Mouse (Mus musculus) cerebellum, adult 2 months (tissue): Measurements from ENCODE around the gene Ccnt1. TPM values are rescaled to one million over a fixed set of nuclear protein-coding genes. Genes with fewer than 3 reads are reported as not detected.
"Not testable (repeated sequence)": the region's sequence is repeated elsewhere in the genome, so short reads cannot be mapped to it uniquely, and the experiment has no call there.

Experiments
- DNase-seq, 2 experiments: peaks; one replicate each; pipeline ENCODE4 v3.0.0; 2021
- H3K27ac ChIP-seq: fragments of 200-500 bp; 2 replicates; pipeline ENCODE4 v1.5.1; 2012; ENCODE audit warnings: low read length, control low read depth, inconsistent platforms; ENCODE audit not compliant: insufficient read depth
- H3K27me3 ChIP-seq: fragments of 200-500 bp; 2 replicates; pipeline ENCODE4 v1.6.1; 2012; ENCODE audit warnings: inconsistent platforms, mild to moderate bottlenecking, low read length, moderate library complexity; ENCODE audit not compliant: control insufficient read depth, insufficient read depth
- H3K4me1 ChIP-seq: fragments of 200-500 bp; 2 replicates; pipeline ENCODE4 v1.6.1; 2011; ENCODE audit warnings: low read length; ENCODE audit not compliant: control insufficient read depth, insufficient read depth
- H3K4me3 ChIP-seq: fragments of 200-500 bp; replicated peaks from 2 replicates; pipeline ENCODE3; 2011; ENCODE audit warnings: mild to moderate bottlenecking, low read depth, low read length, control low read depth; ENCODE audit not compliant: insufficient read depth
- CTCF ChIP-seq: fragments of 200-500 bp; IDR thresholded peaks from 2 replicates; pipeline ENCODE4 v1.5.1; 2011; ENCODE audit warnings: low read depth, mild to moderate bottlenecking, control low read depth, low read length, moderate library complexity, borderline replicate concordance; ENCODE audit not compliant: insufficient read depth
- POLR2A ChIP-seq: fragments of 200-500 bp; IDR thresholded peaks from 2 replicates; pipeline ENCODE4 v1.6.1; 2011; ENCODE audit warnings: low read length, control low read depth, borderline replicate concordance; ENCODE audit not compliant: insufficient read depth
- WGBS: fragments of 180-500 bp; shearing (Covaris S2); methylation state at CpG from one replicate; pipeline ENCODE4 v1.1.7; 2018; 5-methylcytosine and 5-hydroxymethylcytosine counted together
- polyA plus RNA-seq: library from polyadenylated mRNA; depleted of rRNA; stranded (reverse); fragments of >200 nt; gene quantifications from 2 replicates; pipeline ENCODE4 v1.2.3, GENCODE M21; 2012

Gene Ccnt1
- polyA plus RNA-seq, 1 experiment, result 24.2 TPM

GRCm38 (mm10) chr15:98594193-98594592 lies 23.5 kb upstream of the Ccnt1 start:
- H3K4me1 ChIP-seq, result no peaks in the 10 kb centered on the region
- no peak for DNase-seq
- no peaks in the 10 kb centered on the region for H3K27me3 ChIP-seq
- WGBS, result 89% methylated on average over 19 of the region's 19 CpGs
- no peak for TF ChIP-seq POLR2A
- TF ChIP-seq CTCF, result no peak
- H3K27ac ChIP-seq, result no peak overlapping the region
- no peak overlapping the region for H3K4me3 ChIP-seq

- WGBS, result 60% methylated on average over 4 of the region's 4 CpGs
- no peak overlapping the region for H3K4me3 ChIP-seq
- no peak for DNase-seq
- no peak overlapping the region for H3K27ac ChIP-seq
- no peaks in the 10 kb centered on the region for H3K4me1 ChIP-seq
- H3K27me3 ChIP-seq, result no peaks in the 10 kb centered on the region
- no peak for TF ChIP-seq CTCF
- TF ChIP-seq POLR2A, result no peak
Observed at GRCm38 (mm10) chr15:98591396-98591795, 20.7 kb upstream of the Ccnt1 start.

GRCm38 (mm10) chr15:98589640-98590336 lies 19.1 kb upstream of the Ccnt1 start:
- no peaks in the 10 kb centered on the region for H3K27me3 ChIP-seq
- TF ChIP-seq CTCF, result no peak
- no peak for TF ChIP-seq POLR2A
- DNase-seq, result no peak
- H3K4me3 ChIP-seq, result no peak overlapping the region
- no peaks in the 10 kb centered on the region for H3K4me1 ChIP-seq
- H3K27ac ChIP-seq, result no peak overlapping the region
- WGBS, result 69% methylated on average over 7 of the region's 7 CpGs

GRCm38 (mm10) chr15:98587751-98588150 lies 17.0 kb upstream of the Ccnt1 start:
- no peak for TF ChIP-seq POLR2A
- TF ChIP-seq CTCF, result no peak
- WGBS, result 85% methylated on average over 11 of the region's 11 CpGs
- H3K4me1 ChIP-seq, result no peaks in the 10 kb centered on the region
- no peaks in the 10 kb centered on the region for H3K27me3 ChIP-seq
- H3K4me3 ChIP-seq, result no peak overlapping the region
- no peak for DNase-seq
- no peak overlapping the region for H3K27ac ChIP-seq

GRCm38 (mm10) chr15:98586141-98586540 lies 15.4 kb upstream of the Ccnt1 start:
- H3K27me3 ChIP-seq, DNase-seq, H3K27ac ChIP-seq, H3K4me3 ChIP-seq, H3K4me1 ChIP-seq: not testable (repeated sequence)
- WGBS, result 86% methylated on average over 9 of the region's 9 CpGs

- H3K4me3 ChIP-seq, result no peak overlapping the region
- no peaks in the 10 kb centered on the region for H3K4me1 ChIP-seq
- TF ChIP-seq CTCF (no peak), POLR2A (no peak)
- H3K27ac ChIP-seq, result no peak overlapping the region
- WGBS, result 51% methylated on average over 7 of the region's 7 CpGs
- DNase-seq, result no peak
- H3K27me3 ChIP-seq, result no peaks in the 10 kb centered on the region
Observed at GRCm38 (mm10) chr15:98585421-98585820, 14.7 kb upstream of the Ccnt1 start.

- no peaks in the 10 kb centered on the region for H3K27me3 ChIP-seq
Observed at GRCm38 (mm10) chr15:98582996-98583395, 12.3 kb upstream of the Ccnt1 start.

GRCm38 (mm10) chr15:98582410-98582809 lies 11.7 kb upstream of the Ccnt1 start:
- no peak for TF ChIP-seq CTCF
- TF ChIP-seq POLR2A, result no peak
- no peaks in the 10 kb centered on the region for H3K4me1 ChIP-seq
- H3K4me3 ChIP-seq, result no peak overlapping the region
- H3K27me3 ChIP-seq, result no peaks in the 10 kb centered on the region
- no peak overlapping the region for H3K27ac ChIP-seq
- WGBS, result 35% methylated on average over 8 of the region's 8 CpGs
- DNase-seq, result no peak

More at GRCm38 (mm10) chr15:98582996-98583395, 12.3 kb upstream of the Ccnt1 start:
- no peak for TF ChIP-seq POLR2A
- no peak for TF ChIP-seq CTCF
- DNase-seq, result no peak
- Histone ChIP-seq H3K27ac (no peak overlapping the region), H3K4me3 (no peak overlapping the region), H3K4me1 (no peaks in the 10 kb centered on the region)
- WGBS, result 84% methylated on average over 8 of the region's 8 CpGs
